Mouse (Mus musculus) erythroid progenitor cell, adult 5-6 weeks (primary cell): ENCODE data around the gene Hyal3. TPM values are rescaled to one million over a fixed set of nuclear protein-coding genes. Genes with fewer than 3 reads are reported as not detected.
A peak's percentile ranks its signal among the peaks of the same experiment; 100 is the strongest.

Experiments
- ATAC-seq: replicated peaks from 2 replicates; pipeline ENCODE4 v1.8.0; 2016; ENCODE audit warnings: moderate number of reproducible peaks, mild to moderate bottlenecking, moderate TSS enrichment, inconsistent platforms; ENCODE audit not compliant: poor library complexity, low FRiP score, severe bottlenecking
- total RNA-seq, 2 experiments: library from RNA; stranded (forward) in 1 of 2; stranded (reverse) in 1 of 2; fragments of 150-400 nt in 1 of 2; fragments of 186-747, 209-891 nt in 1 of 2; gene quantifications; 2 replicates each; pipeline versions ENCODE4 v1.2.3 to v1.2.4; 2015 to 2017; ENCODE audit warnings: low replicate concordance in 2 of 2

The Hyal3 gene
- total RNA-seq, 2 experiments from 2014 or later = 4.2 TPM; not detected in 1

GRCm38 (mm10) chr9:107629901-107630425 is 49.3 kb downstream of the Hyal3 start:
- no peak for ATAC-seq

- no peak for ATAC-seq
These were observed 50.0 kb downstream of the Hyal3 start for GRCm38 (mm10) chr9:107630576-107630975.

GRCm38 (mm10) chr9:107631311-107631826 is 50.8 kb downstream of the Hyal3 start:
- no peak for ATAC-seq

GRCm38 (mm10) chr9:107631861-107632260 is 51.2 kb downstream of the Hyal3 start:
- ATAC-seq = no peak

GRCm38 (mm10) chr9:107632478-107632877 is 51.9 kb downstream of the Hyal3 start:
- peak; percentile 68 for ATAC-seq

- peak; percentile 55 for ATAC-seq
These were observed 52.6 kb downstream of the Hyal3 start for GRCm38 (mm10) chr9:107633091-107633660.

- ATAC-seq = peak; percentile 32; the same call in 1 of the 2 replicates
These were observed 53.2 kb downstream of the Hyal3 start for GRCm38 (mm10) chr9:107633661-107634405.

- ATAC-seq = no peak
These were observed 54.0 kb downstream of the Hyal3 start for GRCm38 (mm10) chr9:107634406-107635278.

- peak; percentile 80 for ATAC-seq
These were observed 54.8 kb downstream of the Hyal3 start, which contains the start of gene Gnai2 for GRCm38 (mm10) chr9:107635279-107636028. Gnai2 (minus strand) TSS chr9:107635367.

Other genes with a start within 250 kb of the Hyal3 start
- gene Hemk1, start 242.5 kb upstream of the Hyal3 start, total RNA-seq (2015; ENCODE audit: low replicate concordance) = not detected in 2 replicates
- gene Hemk1, start 242.5 kb upstream of the Hyal3 start, total RNA-seq (2017; ENCODE audit: low replicate concordance) = 0.15 and 3.9 TPM in 2 replicates
- not detected in 2 replicates for gene 6430571L13Rik, start 240.2 kb upstream of the Hyal3 start, total RNA-seq (2015; ENCODE audit: low replicate concordance)
- not detected in 2 replicates for gene 6430571L13Rik, start 240.2 kb upstream of the Hyal3 start, total RNA-seq (2017; ENCODE audit: low replicate concordance)
- not detected in 2 replicates for gene Cacna2d2, start 181.2 kb upstream of the Hyal3 start, total RNA-seq (2015; ENCODE audit: low replicate concordance)
- not detected in 2 replicates for gene Cacna2d2, start 181.2 kb upstream of the Hyal3 start, total RNA-seq (2017; ENCODE audit: low replicate concordance)
- 0.72 and 3.8 TPM in 2 replicates for gene Tmem115, start 46.9 kb upstream of the Hyal3 start, total RNA-seq (2015; ENCODE audit: low replicate concordance)
- 2.6 and 8.4 TPM in 2 replicates for gene Tmem115, start 46.9 kb upstream of the Hyal3 start, total RNA-seq (2017; ENCODE audit: low replicate concordance)
- not detected in 2 replicates for gene Cyb561d2, start 38.6 kb upstream of the Hyal3 start, total RNA-seq (2015; ENCODE audit: low replicate concordance)
- gene Cyb561d2, start 38.6 kb upstream of the Hyal3 start, total RNA-seq (2017; ENCODE audit: low replicate concordance) = 1.8 and 2.9 TPM in 2 replicates
- 1.4 and 31.4 TPM in 2 replicates for gene Nprl2, start 38.6 kb upstream of the Hyal3 start, total RNA-seq (2015; ENCODE audit: low replicate concordance)
- 1.1 and 1.2 TPM in 2 replicates for gene Nprl2, start 38.6 kb upstream of the Hyal3 start, total RNA-seq (2017; ENCODE audit: low replicate concordance)
- gene Zmynd10, start 33.5 kb upstream of the Hyal3 start, total RNA-seq (2015; ENCODE audit: low replicate concordance) = not detected in 2 replicates
- gene Zmynd10, start 33.5 kb upstream of the Hyal3 start, total RNA-seq (2017; ENCODE audit: low replicate concordance) = not detected in 2 replicates
- 24.5 and 35.2 TPM in 2 replicates for gene Rassf1, start 29.3 kb upstream of the Hyal3 start, total RNA-seq (2015; ENCODE audit: low replicate concordance)
- gene Rassf1, start 29.3 kb upstream of the Hyal3 start, total RNA-seq (2017; ENCODE audit: low replicate concordance) = 31.4 and 31.7 TPM in 2 replicates
- 9.6 and 16.9 TPM in 2 replicates for gene Tusc2, start 17.6 kb upstream of the Hyal3 start, total RNA-seq (2015; ENCODE audit: low replicate concordance)
- gene Tusc2, start 17.6 kb upstream of the Hyal3 start, total RNA-seq (2017; ENCODE audit: low replicate concordance) = 8.9 and 19.1 TPM in 2 replicates
- gene Hyal2, start 12.9 kb upstream of the Hyal3 start, total RNA-seq (2015; ENCODE audit: low replicate concordance) = 2.5 and 6.5 TPM in 2 replicates
- 0.30 and 4.5 TPM in 2 replicates for gene Hyal2, start 12.9 kb upstream of the Hyal3 start, total RNA-seq (2017; ENCODE audit: low replicate concordance)
- 7.1 and 12.6 TPM in 2 replicates for gene Hyal1, start 3.9 kb upstream of the Hyal3 start, total RNA-seq (2015; ENCODE audit: low replicate concordance)
- 8.0 TPM in 1 of 2 replicates, not detected in the other for gene Hyal1, start 3.9 kb upstream of the Hyal3 start, total RNA-seq (2017; ENCODE audit: low replicate concordance)
- gene Naa80, start 1.9 kb upstream of the Hyal3 start, total RNA-seq (2015; ENCODE audit: low replicate concordance) = 15.5 and 24.5 TPM in 2 replicates
- gene Naa80, start 1.9 kb upstream of the Hyal3 start, total RNA-seq (2017; ENCODE audit: low replicate concordance) = 12.3 and 17.7 TPM in 2 replicates
- gene Ifrd2, start 6.8 kb downstream of the Hyal3 start, total RNA-seq (2015; ENCODE audit: low replicate concordance) = 206 and 249 TPM in 2 replicates
- 122 and 166 TPM in 2 replicates for gene Ifrd2, start 6.8 kb downstream of the Hyal3 start, total RNA-seq (2017; ENCODE audit: low replicate concordance)
- not detected in 2 replicates for gene Sema3b, start 28.4 kb downstream of the Hyal3 start, total RNA-seq (2015; ENCODE audit: low replicate concordance)
- gene Sema3b, start 28.4 kb downstream of the Hyal3 start, total RNA-seq (2017; ENCODE audit: low replicate concordance) = not detected in 2 replicates
- gene Gnai2, start 54.5 kb downstream of the Hyal3 start, total RNA-seq (2015; ENCODE audit: low replicate concordance) = 382 and 420 TPM in 2 replicates
- 334 and 357 TPM in 2 replicates for gene Gnai2, start 54.5 kb downstream of the Hyal3 start, total RNA-seq (2017; ENCODE audit: low replicate concordance)
- gene Slc38a3, start 88.7 kb downstream of the Hyal3 start, total RNA-seq (2015; ENCODE audit: low replicate concordance) = not detected in 2 replicates
- gene Slc38a3, start 88.7 kb downstream of the Hyal3 start, total RNA-seq (2017; ENCODE audit: low replicate concordance) = not detected in 2 replicates
- not detected in 2 replicates for gene Gnat1, start 98.9 kb downstream of the Hyal3 start, total RNA-seq (2015; ENCODE audit: low replicate concordance)
- 1.9 TPM in 1 of 2 replicates, not detected in the other for gene Gnat1, start 98.9 kb downstream of the Hyal3 start, total RNA-seq (2017; ENCODE audit: low replicate concordance)
- gene Sema3f, start 129.7 kb downstream of the Hyal3 start, total RNA-seq (2015; ENCODE audit: low replicate concordance) = not detected in 2 replicates
- not detected in 2 replicates for gene Sema3f, start 129.7 kb downstream of the Hyal3 start, total RNA-seq (2017; ENCODE audit: low replicate concordance)
- 269 and 283 TPM in 2 replicates for gene Rbm5, start 190.2 kb downstream of the Hyal3 start, total RNA-seq (2015; ENCODE audit: low replicate concordance)
- gene Rbm5, start 190.2 kb downstream of the Hyal3 start, total RNA-seq (2017; ENCODE audit: low replicate concordance) = 374 and 383 TPM in 2 replicates